Mouse (Mus musculus): ENCODE results near the gene Prl2c5. TPM values are rescaled to one million over a fixed set of nuclear protein-coding genes. Genes with fewer than 3 reads are reported as not detected.
"Not testable (repeated sequence)": the region's sequence is repeated elsewhere in the genome, so short reads cannot be mapped to it uniquely, and the experiment has no call there.

Prl2c5 gene
- polyA plus RNA-seq (2015; fragmentation: Nextera tagmentation; extraction: Ambion mirVana) = not detected in 2 replicates

DNA sequence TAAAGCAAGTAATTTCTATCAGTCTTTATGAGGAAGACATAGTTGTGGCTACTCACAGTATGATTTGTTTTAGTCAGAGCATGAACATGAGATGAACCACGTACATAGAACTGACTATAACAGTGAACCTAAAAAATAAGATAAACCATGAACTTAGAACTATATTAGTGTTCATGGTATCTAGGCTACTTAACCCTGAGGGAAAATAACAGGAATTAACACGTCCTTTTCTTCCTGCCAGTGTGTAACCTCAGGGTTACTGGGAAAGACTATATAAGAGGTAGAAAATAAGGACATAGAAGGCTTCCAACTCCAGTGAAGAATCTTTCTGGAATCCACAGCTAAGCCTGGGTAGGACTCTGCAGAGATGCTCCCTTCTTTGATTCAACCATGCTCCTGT is at the start of gene Prl2c5:
TSS of gene Prl2c5 (plus strand) at position 301 of the 400 bp plus-strand sequence.
- not testable (repeated sequence) for H3K4me1 ChIP-seq (ENCODE audit: control insufficient read depth, insufficient read depth, low read length); H3K27ac ChIP-seq (ENCODE audit: low read length); H3K36me3 ChIP-seq (ENCODE audit: control insufficient read depth, insufficient read depth, low read length); ATAC-seq; H3K9me3 ChIP-seq (replicated peaks; ENCODE audit: control insufficient read depth, low read length, poor library complexity, severe bottlenecking); H3K4me2 ChIP-seq (ENCODE audit: low read length); H3K27me3 ChIP-seq (ENCODE audit: control insufficient read depth, insufficient read depth, low read depth, low read length); H3K9ac ChIP-seq (ENCODE audit: low read depth, low read length); H3K4me3 ChIP-seq (ENCODE audit: low read depth, low read length)
- WGBS = 56% methylated on average over 2 of the region's 2 CpGs

DNA sequence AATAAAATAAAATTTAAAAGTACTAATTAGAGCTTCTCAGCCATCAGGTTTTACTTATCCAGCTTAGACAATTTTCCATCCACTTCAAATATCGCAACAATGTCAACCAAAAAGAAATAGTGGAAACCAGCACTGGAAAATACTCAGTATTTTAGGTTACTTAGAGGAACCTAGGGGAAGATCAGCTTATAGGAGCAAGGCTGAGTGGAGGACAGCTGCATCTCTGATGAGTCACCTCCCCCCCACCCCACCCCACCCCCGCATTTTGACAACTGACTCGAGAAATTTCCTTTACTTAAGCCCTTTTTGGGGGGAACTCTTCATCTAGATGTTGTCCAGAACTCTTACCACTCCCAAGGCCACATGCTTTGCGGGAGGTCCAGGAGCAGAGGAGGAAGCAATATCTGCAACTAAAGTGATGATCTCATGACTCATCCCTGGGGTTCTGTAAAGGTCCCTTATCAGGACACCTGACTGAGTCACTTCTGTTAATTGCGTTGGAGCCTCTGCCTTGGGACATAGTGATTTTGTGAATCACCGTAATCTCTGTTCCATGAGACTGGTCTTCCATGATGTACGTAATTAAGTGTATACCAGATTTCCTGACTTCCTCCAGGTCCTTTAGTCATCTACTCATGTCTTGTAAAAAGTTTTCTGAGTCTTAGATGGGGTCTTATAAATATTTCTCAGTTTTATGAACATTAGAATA is 19.6 kb upstream of the Prl2c5 start:
- 63% methylated on average over 4 of the region's 7 CpGs for WGBS

DNA sequence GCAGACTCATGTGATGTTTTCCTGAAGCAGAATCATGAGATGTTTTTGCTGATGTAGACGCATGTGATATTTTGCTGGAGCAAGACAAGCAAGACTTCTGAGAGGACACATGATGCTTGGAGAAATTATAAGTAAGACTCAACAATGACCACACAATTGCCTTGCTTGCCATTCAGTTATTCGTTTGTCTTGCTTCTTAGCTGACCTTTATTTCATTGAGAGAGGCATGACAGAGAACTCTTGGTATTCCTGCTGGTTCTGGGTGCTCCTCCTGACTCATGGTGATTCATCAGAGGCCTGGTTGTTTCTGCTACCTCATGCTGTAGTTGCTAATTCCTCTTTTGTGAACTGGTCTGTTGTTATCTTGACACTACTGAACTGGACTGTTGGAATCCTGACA is 13.9 kb upstream of the Prl2c5 start:
- not testable (repeated sequence) for H3K9ac ChIP-seq (ENCODE audit: low read depth, low read length); H3K36me3 ChIP-seq (ENCODE audit: control insufficient read depth, insufficient read depth, low read length); H3K4me3 ChIP-seq (ENCODE audit: low read depth, low read length); H3K27me3 ChIP-seq (ENCODE audit: control insufficient read depth, insufficient read depth, low read depth, low read length); ATAC-seq; H3K9me3 ChIP-seq (replicated peaks; ENCODE audit: control insufficient read depth, low read length, poor library complexity, severe bottlenecking); H3K27ac ChIP-seq (ENCODE audit: low read length); H3K4me1 ChIP-seq (ENCODE audit: control insufficient read depth, insufficient read depth, low read length); H3K4me2 ChIP-seq (ENCODE audit: low read length)
- WGBS = 72% methylated on average over 2 of the region's 2 CpGs

More for the DNA sequence above, 19.6 kb upstream of the Prl2c5 start:
- ATAC-seq; H3K27me3 ChIP-seq (ENCODE audit: control insufficient read depth, insufficient read depth, low read depth, low read length); H3K36me3 ChIP-seq (ENCODE audit: control insufficient read depth, insufficient read depth, low read length); H3K9ac ChIP-seq (ENCODE audit: low read depth, low read length); H3K4me1 ChIP-seq (ENCODE audit: control insufficient read depth, insufficient read depth, low read length); H3K27ac ChIP-seq (ENCODE audit: low read length); H3K4me3 ChIP-seq (ENCODE audit: low read depth, low read length); H3K9me3 ChIP-seq (replicated peaks; ENCODE audit: control insufficient read depth, low read length, poor library complexity, severe bottlenecking); H3K4me2 ChIP-seq (ENCODE audit: low read length): not testable (repeated sequence)

DNA sequence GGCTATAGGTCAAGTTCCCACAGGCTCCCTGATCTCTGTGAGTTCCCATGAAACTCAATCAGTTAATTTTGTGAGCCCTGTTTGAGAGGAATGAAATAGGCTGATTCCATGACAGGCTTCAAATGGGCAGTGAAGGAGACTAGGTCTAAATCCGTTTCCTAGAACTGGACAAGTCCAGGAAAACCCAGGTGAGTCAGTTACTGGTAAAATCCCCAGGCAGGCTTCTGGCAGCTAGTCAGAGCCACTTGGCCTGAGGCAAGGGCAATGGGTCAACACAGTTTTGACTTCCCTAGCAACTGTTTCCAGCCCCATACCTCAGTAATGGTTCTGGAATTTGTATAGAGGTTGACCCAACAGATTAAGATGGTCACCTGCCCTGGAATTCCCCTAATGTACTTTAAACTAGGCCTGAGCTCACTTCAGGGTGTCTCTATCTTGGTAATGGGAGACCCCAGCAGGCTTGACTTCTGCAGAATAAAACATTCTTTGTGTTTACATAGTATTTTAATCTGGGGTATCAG is 8.8 kb upstream of the Prl2c5 start:
- not testable (repeated sequence) for H3K36me3 ChIP-seq (ENCODE audit: control insufficient read depth, insufficient read depth, low read length); H3K4me3 ChIP-seq (ENCODE audit: low read depth, low read length); ATAC-seq; H3K27ac ChIP-seq (ENCODE audit: low read length); H3K27me3 ChIP-seq (ENCODE audit: control insufficient read depth, insufficient read depth, low read depth, low read length); H3K4me1 ChIP-seq (ENCODE audit: control insufficient read depth, insufficient read depth, low read length); H3K9ac ChIP-seq (ENCODE audit: low read depth, low read length); H3K9me3 ChIP-seq (replicated peaks; ENCODE audit: control insufficient read depth, low read length, poor library complexity, severe bottlenecking); H3K4me2 ChIP-seq (ENCODE audit: low read length)
- 56% methylated on average over 1 of the region's 1 CpGs for WGBS

DNA sequence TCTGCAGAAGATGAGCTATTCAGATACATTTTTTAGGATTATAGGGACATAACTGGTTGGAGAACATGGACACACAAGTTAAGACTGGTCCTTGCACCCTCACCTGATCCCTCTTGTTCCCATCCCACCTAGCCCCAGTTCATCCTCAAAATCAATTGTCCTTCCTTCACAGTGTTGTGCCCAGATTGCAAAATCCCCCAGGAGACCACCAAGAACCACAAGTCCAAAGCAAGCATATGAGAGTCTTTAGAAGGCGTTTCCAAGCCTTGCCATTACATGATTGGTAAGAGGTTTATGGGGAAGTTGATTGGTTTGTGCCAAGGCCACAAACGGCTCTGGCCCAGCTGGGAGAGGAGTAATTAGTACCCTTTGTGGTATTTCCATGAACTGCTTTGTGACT is 6.8 kb upstream of the Prl2c5 start:
- not testable (repeated sequence) for H3K9me3 ChIP-seq (replicated peaks; ENCODE audit: control insufficient read depth, low read length, poor library complexity, severe bottlenecking); ATAC-seq; H3K4me2 ChIP-seq (ENCODE audit: low read length); H3K36me3 ChIP-seq (ENCODE audit: control insufficient read depth, insufficient read depth, low read length); H3K4me1 ChIP-seq (ENCODE audit: control insufficient read depth, insufficient read depth, low read length); H3K4me3 ChIP-seq (ENCODE audit: low read depth, low read length); H3K27ac ChIP-seq (ENCODE audit: low read length); H3K9ac ChIP-seq (ENCODE audit: low read depth, low read length); H3K27me3 ChIP-seq (ENCODE audit: control insufficient read depth, insufficient read depth, low read depth, low read length)
- WGBS = 67% methylated on average over 2 of the region's 2 CpGs

DNA sequence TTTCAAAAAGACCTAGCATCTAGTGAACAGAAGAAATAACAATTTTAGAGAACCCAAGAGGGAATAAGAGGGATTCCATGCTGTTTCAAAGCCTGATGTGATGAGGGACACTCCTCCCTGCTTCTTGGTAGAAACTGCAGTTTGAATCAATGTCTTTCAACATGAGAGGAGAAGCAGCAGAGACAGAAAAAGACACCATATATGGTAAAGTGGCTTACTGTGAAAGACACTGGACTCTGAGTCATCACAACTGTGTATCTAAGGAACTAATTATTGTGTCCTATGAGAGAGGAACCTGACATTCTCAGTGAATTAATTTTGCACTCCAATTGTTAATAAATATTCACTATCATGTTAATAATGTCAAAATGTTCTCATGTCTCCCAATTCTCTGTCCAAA is 28.7 kb downstream of the Prl2c5 start:
- H3K36me3 ChIP-seq (ENCODE audit: control insufficient read depth, insufficient read depth, low read length); H3K4me2 ChIP-seq (ENCODE audit: low read length); H3K9ac ChIP-seq (ENCODE audit: low read depth, low read length); H3K27me3 ChIP-seq (ENCODE audit: control insufficient read depth, insufficient read depth, low read depth, low read length); H3K4me3 ChIP-seq (ENCODE audit: low read depth, low read length); H3K9me3 ChIP-seq (replicated peaks; ENCODE audit: control insufficient read depth, low read length, poor library complexity, severe bottlenecking); H3K27ac ChIP-seq (ENCODE audit: low read length); ATAC-seq; H3K4me1 ChIP-seq (ENCODE audit: control insufficient read depth, insufficient read depth, low read length): not testable (repeated sequence)

DNA sequence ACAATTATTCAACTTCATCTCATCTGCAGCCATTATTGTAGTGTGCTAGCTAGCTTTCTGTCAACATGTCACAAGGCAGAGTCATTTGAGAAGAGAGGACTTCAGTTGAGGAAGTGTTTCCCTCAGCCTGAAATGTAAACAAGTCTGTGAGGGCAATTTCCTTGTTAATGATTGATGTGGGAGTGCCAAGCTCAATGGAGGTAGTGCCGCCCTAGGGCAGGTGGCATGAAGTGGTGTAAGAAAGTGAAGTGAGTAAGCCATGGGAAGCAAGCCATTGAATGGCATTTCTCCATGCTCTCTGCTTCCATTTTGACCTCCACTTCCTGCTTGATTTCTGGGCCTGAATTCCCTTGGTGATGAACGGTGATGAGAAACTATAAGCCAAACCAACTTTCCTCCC is 33.8 kb downstream of the Prl2c5 start:
- H3K4me2 ChIP-seq (ENCODE audit: low read length); H3K36me3 ChIP-seq (ENCODE audit: control insufficient read depth, insufficient read depth, low read length); H3K9ac ChIP-seq (ENCODE audit: low read depth, low read length); ATAC-seq; H3K4me3 ChIP-seq (ENCODE audit: low read depth, low read length); H3K9me3 ChIP-seq (replicated peaks; ENCODE audit: control insufficient read depth, low read length, poor library complexity, severe bottlenecking); H3K27me3 ChIP-seq (ENCODE audit: control insufficient read depth, insufficient read depth, low read depth, low read length); H3K4me1 ChIP-seq (ENCODE audit: control insufficient read depth, insufficient read depth, low read length); H3K27ac ChIP-seq (ENCODE audit: low read length): not testable (repeated sequence)
- WGBS = 88% methylated on average over 2 of the region's 2 CpGs

DNA sequence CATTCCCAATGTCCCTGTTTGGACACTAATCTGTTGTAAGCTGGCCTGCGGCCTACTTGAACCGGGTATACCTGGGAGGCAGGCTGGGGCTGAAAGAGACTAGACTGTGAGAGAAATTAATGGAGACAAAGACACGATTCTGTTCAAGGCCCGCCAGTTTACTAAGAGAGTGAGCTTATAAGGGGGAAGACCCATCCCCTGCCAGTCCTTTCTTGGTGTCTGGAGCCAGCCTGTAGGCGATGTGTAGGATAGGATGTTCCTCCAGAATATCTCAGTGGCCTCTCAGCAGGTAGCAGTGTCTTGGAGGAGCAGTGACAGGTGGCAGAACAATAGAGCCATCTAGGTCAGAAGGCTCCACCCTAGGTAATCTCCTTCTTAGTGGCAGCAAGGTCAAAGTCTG is 37.7 kb downstream of the Prl2c5 start:
- not testable (repeated sequence) for H3K9me3 ChIP-seq (replicated peaks; ENCODE audit: control insufficient read depth, low read length, poor library complexity, severe bottlenecking)

DNA sequence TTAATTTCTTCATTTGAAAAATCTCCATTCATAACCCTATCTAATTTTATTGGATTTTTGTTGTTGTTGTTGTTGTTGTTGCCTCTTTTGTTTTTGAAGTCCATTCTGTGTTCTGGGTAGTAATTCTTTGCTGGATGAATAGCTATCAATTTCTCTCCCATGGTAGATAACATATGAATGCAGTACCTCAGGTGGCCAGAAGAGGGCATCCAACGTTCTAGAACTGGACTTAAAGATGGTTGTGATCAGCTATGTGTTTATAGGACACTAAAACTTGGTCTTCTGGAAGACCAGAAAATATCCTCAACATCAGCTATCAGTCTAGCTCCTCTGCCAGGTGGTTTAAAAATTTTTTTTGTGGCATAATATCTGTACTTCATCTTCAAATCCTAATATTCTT is 54.9 kb downstream of the Prl2c5 start:
- not testable (repeated sequence) for ATAC-seq; H3K9me3 ChIP-seq (replicated peaks; ENCODE audit: control insufficient read depth, low read length, poor library complexity, severe bottlenecking); H3K9ac ChIP-seq (ENCODE audit: low read depth, low read length); H3K27ac ChIP-seq (ENCODE audit: low read length); H3K4me2 ChIP-seq (ENCODE audit: low read length); H3K36me3 ChIP-seq (ENCODE audit: control insufficient read depth, insufficient read depth, low read length); H3K27me3 ChIP-seq (ENCODE audit: control insufficient read depth, insufficient read depth, low read depth, low read length); H3K4me3 ChIP-seq (ENCODE audit: low read depth, low read length); H3K4me1 ChIP-seq (ENCODE audit: control insufficient read depth, insufficient read depth, low read length)
- 3% methylated on average over 1 of the region's 1 CpGs for WGBS

More for the DNA sequence above, 37.7 kb downstream of the Prl2c5 start:
- ATAC-seq; H3K4me1 ChIP-seq (ENCODE audit: control insufficient read depth, insufficient read depth, low read length); H3K27me3 ChIP-seq (ENCODE audit: control insufficient read depth, insufficient read depth, low read depth, low read length); H3K9ac ChIP-seq (ENCODE audit: low read depth, low read length); H3K36me3 ChIP-seq (ENCODE audit: control insufficient read depth, insufficient read depth, low read length); H3K27ac ChIP-seq (ENCODE audit: low read length); H3K4me2 ChIP-seq (ENCODE audit: low read length); H3K4me3 ChIP-seq (ENCODE audit: low read depth, low read length): not testable (repeated sequence)
- 70% methylated on average over 5 of the region's 5 CpGs for WGBS
